Mouse (Mus musculus): ENCODE measurements around the gene B020031M17Rik. TPM values are rescaled to one million over a fixed set of nuclear protein-coding genes. Genes with fewer than 3 reads are reported as not detected.
"Not testable (repeated sequence)": the region's sequence is repeated elsewhere in the genome, so short reads cannot be mapped to it uniquely, and the experiment has no call there.

Gene B020031M17Rik
- polyA plus RNA-seq (2012; rRNA removed) = not detected in 2 replicates

DNA sequence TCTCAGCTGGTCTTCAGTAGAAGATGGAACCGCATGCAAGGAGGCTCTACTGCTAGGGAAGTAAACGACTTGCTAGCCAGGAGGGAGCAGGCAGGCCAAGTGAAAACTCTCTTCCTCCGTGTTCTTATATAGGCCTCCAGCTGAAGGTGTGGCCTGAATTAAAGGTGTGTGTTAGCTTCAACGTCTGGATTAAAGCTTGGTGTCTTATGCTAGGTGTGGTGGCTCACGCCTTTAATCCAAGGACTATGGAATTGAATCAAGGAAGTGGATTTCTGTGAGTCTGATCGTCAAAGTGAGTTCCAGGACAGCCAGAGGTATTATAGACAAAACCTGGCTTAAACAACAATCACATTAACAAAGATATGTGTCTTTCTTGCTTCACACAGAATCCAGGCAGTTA lies at the start of gene B020031M17Rik:
B020031M17Rik (minus strand) TSS at position 101 of the 400 bp plus-strand sequence.
- not testable (repeated sequence) for DNase-seq (ENCODE audit: low read depth)

DNA sequence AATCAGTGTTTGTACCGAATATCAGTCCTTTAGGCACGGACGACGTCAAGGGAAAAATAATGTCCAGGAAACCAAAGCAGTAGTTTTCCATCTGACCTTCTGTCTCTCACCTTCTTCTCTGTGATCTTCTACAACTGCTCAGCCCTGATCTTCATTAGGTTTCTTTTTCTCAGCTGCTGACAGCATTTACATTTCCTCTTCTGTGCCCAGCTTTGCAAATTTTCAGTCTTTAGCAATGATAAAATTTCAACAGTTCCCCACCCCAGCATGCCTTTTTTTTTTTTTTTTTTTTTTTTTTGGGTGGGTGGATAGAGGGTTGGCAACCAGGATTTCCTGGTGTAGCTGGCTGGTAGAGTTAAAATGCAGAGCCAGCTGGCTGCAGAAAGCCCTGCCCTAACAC lies 48.6 kb upstream of the B020031M17Rik start:
- not testable (repeated sequence) for DNase-seq (ENCODE audit: low read depth)

DNA sequence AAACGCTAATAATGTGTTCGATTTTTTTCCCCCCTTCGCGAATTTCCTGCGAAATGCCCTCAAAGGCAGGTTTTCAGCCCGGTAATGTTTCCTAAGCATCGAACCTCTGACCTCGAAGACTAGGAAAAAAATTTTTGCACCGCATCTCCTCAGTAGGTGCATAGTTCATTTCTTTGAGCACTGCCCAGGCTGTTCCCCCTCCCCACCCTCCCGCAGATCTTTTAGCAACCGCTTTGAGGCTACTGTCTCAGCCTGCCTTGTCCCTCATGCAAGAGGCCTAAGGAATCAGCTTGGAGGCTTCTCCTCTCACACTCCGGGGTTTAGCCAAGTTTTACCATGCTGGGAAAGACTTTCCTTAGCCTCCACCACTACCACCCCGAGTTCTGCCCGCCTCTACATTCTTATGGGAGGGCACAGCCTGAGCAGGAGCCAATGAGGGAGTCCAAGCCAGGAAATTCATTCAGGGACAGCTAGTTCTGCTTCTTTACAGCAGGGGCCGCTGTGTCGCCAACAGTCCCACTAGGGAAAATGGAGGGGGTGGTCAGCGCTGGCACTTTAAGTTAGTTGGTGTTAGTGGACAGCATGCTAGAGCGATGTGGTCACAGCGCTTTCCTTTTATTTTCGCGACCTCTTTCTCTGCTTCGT lies 48.0 kb upstream of the B020031M17Rik start:
- DNase-seq (ENCODE audit: low read depth) = not testable (repeated sequence)

DNA sequence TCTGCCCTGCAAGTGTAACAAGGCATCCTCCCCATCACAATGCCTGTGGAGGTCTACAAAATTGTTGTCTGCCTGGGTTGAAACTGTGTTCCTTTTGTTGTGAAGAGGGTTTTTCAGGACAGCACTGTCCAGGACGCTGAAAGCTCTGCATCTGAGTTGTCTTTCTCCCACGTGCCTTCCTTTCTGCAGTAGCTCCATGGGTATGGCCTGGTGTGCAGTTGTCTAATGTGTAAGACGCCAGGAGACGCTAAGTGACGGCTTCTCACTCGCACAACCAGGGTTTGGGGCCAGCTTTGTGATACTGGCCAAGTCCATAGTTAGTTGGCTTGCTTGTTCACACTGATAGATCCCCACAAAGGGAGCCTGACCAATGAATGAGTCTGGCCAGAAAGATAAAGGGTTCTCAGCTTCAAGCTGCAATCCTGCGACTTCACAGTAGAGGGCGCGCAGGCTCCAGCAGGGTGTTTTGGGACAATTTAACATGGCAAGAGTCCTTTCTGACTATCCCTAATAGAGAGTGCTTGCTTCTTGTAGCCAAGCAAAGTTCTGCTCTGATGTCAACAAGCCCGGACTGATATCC lies 41.4 kb upstream of the B020031M17Rik start:
- not testable (repeated sequence) for DNase-seq (ENCODE audit: low read depth)

DNA sequence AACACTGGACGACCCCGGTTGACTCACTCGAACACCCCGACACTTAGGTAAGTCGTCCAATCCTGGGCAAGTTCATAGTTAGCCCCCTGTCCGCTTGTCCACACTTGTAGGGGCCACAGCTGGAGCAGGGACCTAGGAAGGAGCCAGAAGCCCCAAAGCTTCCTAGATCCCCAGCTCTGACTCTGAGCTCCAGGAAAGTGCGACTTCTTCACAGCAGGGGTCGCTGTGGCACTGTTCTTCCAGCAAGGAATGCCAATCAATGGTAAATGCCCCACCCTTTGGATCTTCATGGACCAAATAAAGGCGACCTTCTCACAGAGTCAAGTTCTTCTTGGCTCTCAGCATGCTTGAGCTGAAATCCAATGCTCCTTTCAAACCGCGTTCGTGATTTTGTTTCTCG lies 40.7 kb upstream of the B020031M17Rik start:
- DNase-seq (ENCODE audit: low read depth) = not testable (repeated sequence)

DNA sequence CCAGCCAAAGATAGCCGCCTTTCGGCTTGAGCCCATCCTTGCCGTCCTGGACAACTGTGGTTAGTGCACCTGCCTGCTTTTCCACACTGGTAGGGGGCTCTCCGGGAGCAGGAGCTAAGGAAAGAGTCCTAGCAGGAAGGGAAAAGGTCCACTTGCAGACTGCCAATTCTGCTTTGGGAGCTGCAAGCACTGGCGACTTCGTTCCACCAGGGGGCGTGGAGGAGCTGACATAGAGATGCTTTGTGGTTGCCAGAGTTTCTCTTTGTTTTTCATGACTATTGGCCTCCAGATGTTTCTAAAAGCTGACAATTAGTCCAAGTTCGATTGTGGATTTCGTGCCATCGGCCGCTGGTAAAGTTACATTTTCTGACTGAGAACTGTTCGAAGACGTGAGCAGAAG lies 18.6 kb upstream of the B020031M17Rik start:
- DNase-seq (ENCODE audit: low read depth) = not testable (repeated sequence)

DNA sequence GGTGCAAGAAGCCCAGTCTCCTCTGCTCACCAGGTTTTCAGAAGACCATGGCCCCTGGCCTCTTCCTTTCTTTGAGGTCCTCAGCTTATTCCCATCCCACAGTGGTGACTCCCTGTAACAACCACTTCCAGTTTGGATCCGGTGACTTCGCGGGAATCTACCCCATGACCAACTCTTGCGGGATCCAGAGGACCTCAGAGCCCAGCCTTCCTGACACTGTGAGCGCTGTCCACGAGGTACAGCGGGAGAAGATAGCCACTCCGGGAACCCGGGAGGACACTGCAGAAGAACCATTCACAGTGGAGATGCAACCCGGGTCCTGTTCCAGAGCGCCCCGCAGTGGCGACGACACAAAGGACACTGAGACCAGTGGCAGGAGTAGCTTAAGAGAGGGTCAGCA lies 17.6 kb upstream of the B020031M17Rik start:
- DNase-seq (ENCODE audit: low read depth) = not testable (repeated sequence)

DNA sequence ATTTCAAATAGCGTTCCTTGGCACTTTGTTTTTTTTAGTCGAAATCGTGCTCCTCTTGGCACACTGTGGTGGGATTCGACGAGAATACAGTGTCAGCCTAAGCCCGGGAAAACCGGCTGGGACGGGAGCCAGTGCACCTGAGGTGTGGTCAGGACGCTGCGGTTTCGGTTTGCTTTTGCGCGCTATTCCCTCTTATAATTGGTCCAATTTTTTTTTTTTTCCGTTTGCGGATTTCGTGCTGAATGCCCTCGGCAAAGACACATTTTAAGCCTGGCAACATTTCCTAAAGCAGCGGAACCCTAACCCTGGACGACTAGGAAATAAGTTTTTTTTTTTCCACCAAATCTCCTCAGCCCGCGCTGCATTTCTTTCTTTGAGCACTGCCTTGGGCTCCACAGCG lies 15.4 kb upstream of the B020031M17Rik start:
- DNase-seq (ENCODE audit: low read depth) = peak; percentile 5

DNA sequence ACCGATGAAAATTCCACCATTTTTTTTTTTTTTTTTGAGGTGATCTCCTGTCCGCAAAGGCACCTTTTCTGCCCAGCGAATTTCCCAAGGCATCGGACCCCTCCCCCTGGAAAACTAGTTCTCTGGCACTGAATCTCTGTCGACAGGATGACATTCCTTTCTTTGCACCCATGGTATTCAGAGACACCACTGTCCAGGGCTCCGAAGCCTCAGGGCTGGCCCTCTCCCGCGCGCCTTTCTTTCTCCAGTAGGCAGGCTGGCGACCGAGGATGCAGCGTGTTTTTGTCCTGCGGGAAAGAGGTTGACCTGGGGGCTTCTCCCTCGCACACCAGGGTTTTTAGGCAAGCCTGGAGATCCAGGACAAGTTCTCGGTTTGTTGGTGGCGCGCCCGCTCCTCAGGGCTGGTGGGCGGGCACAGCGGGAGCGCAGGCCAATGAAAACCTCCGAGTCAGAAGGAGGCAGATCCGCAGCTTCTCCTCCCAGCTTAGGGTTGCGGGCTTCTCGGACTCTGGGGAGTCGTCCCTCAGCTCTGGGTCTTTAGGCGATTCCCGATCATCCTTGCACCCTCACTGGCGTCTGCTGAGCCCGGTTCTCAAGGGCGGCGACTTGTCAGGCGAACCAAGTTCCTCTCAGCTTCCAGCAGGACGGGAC lies 14.8 kb upstream of the B020031M17Rik start:
- DNase-seq (ENCODE audit: low read depth) = peak; percentile 0

DNA sequence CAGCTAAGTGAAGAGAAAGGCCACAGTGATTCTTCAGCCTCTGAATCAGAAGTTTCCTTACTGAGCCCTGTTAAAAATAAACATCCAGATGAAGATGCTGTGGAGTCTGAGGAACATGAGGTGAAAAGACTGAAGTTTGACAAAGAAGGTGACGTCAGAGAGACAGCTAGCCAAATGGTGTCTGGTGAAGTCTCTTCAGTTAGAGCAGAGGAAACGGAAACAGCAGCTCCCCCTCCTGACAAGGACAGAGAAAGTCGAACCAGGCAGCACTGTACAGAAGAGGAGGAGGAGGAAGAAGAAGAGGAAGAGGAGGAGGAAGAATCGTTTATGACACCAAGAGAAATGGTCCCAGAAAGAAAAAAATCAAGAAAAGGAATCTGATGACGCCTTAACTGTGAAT lies 12.2 kb upstream of the B020031M17Rik start:
- DNase-seq (ENCODE audit: low read depth) = not testable (repeated sequence)

DNA sequence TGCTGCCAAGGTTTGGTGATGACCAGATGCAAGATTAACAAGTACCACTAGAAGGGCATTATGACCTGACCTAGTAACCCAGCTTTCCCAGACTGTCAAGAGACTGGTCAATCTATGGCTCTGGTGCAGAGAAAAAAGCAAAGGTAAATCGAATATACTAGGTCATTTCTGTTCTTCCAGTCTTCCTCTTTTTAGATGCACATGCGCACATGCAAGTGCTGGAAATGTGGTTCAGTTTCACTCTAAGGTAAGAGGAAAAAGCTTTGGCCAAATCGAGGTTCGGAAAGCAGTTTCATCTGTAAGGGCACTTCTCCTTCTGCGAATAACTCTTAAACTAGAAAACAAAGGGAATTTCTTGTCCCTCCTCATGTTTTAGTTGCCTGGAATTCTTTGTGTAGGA lies 5.0 kb upstream of the B020031M17Rik start:
- DNase-seq (ENCODE audit: low read depth) = not testable (repeated sequence)

DNA sequence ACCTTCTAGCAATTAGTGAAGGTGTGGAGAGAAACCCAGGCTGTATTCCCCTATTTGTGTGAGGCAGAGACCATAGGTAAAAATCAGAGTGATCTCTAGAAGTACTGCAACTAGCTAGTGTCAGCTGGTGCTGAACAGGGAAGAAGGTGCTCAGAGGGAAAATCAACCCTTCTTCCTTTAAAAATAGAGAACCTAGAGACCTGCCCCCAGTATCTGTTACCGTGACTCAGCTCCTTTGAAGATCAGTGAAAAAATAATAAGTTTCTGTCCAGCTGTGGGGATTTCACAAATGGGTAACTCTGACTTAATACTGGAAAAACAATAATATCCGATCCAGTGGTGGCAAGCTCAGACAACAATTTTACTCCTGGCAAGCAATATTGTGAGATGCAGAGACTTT lies 4.5 kb upstream of the B020031M17Rik start:
- not testable (repeated sequence) for DNase-seq (ENCODE audit: low read depth)

DNA sequence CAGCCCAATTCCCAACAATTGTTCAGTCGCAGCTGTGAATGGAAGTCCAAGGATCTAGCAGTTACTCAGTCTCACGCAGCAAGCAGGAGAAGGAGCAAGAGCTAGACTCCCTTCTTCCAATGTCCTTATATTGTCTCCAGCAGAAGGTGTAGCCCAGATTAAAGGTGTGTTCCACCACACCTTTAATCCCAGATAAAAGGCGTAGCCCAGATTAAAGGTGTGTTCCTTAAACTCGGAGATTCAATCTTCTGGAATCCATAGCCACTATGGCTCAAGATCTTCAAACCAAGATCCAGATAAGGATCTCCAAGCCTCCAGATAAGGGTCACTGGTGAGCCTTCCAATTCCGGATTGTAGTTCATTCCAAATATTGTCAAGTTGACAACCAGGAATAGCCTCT lies 21.4 kb downstream of the B020031M17Rik start, which contains the start of gene Gm21761:
Gm21761 (minus strand) TSS at position 101 of the 400 bp plus-strand sequence.
- not testable (repeated sequence) for DNase-seq (ENCODE audit: low read depth)

DNA sequence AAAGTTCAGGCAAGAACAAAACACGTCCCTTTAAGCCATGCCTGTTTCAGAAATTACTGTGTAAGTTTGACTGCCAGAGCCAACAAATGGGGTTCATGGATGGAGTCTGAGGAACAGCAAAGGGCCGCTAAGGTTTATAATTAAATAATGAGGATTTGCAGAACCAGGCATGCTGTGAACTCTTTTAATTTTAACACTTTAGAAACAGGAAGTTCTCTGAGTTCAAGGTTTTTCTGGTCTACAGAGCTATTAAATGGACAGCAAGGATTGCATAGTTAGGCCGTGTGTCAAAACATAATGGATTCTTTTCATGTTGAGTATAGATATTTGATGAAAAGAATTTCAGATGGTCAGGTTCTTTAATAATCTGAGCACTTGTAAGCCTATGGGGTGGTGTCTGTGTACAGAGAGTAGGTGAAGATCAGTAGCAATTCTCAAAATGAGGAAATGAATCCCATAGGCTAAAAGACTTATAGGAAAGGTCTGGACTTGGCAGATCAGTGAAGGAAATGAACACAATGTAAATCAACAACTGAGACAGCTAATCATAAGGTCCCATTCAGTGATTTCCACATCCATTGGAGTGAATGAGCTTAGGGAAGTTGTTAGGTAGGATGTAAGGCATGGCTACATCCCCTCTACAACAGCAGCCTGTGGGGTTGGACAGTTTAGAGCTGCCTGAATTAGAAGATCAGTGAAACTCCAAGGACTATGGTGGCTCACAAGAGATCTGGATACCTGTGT lies 25.8 kb downstream of the B020031M17Rik start:
- not testable (repeated sequence) for DNase-seq (ENCODE audit: low read depth)

DNA sequence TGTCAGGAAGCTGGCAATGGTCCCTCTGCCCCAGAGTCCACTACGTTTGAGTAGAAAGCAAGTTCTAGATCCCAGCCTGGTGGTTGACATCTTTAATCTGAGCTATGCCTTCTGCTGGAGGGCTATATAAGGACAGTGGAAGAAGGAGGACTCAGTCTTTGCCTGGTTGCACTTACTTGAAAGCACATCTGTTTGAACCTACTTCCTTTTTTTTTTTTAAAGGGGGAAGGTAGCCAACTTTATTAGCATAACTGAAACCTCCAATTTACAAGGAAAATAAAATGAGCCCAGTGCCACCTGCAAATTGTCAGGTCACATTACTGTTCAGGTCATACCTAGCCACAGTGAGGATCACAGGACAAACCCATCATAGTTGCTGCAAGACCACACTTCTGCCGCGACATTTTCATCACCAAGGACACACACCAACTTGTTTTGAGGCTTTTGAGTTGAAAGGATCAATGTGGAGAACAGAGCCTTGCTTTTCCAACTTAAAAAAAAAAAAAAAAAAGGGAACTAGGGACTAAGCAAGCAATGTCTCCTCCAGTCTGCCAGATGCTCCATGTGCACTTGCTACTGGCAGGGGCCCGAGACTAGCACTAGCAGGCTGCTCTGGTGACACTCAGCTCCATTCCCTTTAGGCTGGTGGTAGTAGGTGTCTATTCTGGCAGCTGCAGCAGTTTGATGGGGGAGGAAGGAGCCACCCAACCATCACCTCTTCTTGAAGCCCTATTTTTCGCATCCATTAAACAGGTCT lies 33.5 kb downstream of the B020031M17Rik start:
- DNase-seq (ENCODE audit: low read depth) = not testable (repeated sequence)

DNA sequence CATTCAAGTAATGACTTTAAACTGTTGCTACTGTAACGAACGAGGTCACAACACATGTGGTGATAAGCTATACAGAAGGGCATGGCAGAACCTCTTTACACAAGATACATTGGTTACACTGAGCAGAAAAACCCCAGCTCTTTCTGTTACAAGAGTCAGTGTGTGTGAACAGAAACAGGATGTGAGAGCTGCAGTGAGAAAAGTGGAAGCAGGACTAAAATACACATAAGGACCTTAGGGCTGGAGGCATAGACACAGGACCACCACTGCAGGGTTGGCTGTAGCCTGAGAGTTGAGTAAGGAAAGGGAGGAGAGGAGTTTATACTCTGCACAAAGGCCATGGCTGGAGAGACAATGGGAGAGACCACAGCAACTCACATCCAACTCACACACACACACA lies 34.2 kb downstream of the B020031M17Rik start:
- DNase-seq (ENCODE audit: low read depth) = not testable (repeated sequence)

Measured in brain, embryonic 14.5 days (tissue).